Mouse (Mus musculus) right cerebral cortex, postnatal 10 days (tissue): ENCODE data around the gene Nuak1.
A peak's percentile ranks its signal among the peaks of the same experiment; 100 is the strongest.

ENCODE experiments used
- DNase-seq, 2 experiments: peaks; one replicate each; pipeline ENCODE4 v3.0.0; 2021; ENCODE audit warnings: low spot score in 2 of 2

Gene Nuak1

GRCm38 (mm10) chr10:84408965-84409660 lies 31.3 kb downstream of the Nuak1 start:
- DNase-seq = no peak

DNA sequence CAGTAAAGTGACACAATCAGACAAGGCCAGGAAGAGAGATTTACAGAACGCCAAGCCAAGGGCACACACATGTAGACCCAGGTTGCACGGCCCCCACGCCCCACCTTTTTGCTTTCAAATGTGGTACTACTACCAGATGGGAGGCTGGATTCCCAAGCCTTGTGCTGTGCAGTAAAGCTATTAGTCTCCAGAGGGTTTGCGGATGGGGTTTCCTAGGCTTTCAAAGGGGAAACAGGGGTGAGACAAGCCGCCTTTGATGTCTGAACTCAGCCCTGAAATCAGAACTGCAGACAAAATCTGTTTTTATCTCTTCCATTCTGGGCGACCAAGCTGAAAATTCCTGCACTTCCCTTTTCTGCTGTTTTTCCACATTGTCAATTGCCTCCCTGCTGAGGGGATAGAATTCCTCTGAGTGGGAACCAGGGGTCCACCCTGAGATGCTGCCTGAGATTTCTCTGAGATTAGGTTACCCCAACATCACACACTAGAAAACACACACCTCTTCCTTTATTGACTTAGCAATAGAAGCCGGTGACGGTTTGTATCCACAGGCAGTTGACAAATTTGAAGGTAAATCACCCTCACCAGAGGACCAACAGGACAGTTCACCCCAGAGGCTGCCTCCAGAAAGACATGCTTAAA lies 35.1 kb downstream of the Nuak1 start:
- DNase-seq = no peak

- DNase-seq = peak; percentile 65 to 80
These were observed 38.5 kb downstream of the Nuak1 start for GRCm38 (mm10) chr10:84401907-84402371.

DNA sequence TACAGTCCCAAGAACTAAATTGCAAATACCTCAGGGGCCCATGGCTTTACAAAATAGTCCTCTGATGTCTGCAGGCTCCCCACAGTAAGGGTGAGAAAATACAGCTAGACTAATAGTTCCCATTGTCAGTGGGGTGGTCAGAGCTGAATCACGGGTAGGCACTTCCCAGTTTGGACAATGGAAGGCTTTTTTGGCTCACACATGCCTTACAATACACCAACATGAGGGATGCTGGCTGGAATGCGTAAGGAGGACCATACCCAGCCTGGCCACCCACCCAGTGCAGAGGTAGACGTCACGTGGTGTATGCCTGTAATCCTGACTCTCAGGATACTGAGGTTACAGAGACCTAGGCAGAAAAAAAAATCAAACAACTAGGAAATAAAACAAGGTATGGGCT lies 39.2 kb downstream of the Nuak1 start:
- DNase-seq = peak in 1 of 2 experiments; percentile 46

DNA sequence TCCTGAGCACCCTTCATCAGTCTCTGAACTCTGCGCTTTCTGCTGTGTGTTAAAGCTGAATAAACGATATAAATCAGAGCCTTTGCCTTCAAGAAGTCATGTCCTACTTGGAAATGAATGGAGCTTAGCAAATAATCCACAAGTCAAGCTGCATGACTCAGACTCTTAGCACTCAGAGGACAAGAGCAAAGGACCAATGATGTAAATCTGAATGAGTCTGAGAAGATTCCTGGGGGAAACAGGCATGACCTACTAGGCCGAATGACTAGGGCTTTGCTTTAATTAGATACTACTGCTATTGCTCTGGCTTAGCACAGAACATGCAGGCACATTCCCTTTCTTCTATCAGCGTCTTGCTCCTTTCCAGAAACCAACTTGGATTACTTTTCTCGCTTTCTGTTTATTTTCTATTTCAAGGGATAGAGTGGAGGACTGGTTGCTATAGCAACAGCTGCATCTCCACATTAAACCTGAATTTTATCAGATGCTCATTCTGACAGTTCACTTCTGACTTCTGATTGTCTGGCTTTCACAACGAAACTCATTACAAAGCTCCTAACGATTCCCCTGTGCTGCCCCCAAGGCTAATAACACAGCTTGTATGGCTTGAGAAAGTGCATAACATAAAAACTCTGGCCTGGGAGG lies 40.2 kb downstream of the Nuak1 start:
- peak in 1 of 2 experiments; percentile 38 for DNase-seq

GRCm38 (mm10) chr10:84397276-84397675 lies 43.1 kb downstream of the Nuak1 start:
- no peak for DNase-seq

- no peak for DNase-seq
These were observed 44.3 kb downstream of the Nuak1 start for GRCm38 (mm10) chr10:84395885-84396659.

DNA sequence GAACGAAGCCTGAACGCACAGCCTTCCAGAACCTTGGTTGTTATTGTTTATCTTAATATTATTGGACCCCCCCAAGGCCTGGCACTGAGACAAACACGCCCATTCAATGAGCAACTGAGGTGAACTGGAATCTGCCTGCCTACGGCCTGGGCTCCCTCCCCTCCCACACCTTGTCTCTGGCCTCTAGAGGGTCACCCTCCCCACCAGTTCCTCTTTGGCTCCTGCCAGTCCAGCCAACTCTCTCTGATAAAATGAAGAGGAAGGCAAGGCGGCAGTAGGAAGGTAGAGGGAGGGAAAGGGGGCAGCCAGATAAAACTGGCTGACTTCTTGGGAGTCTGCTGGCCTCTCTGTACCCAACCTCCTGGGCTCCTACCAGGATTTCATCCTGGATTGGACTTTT lies 45.1 kb downstream of the Nuak1 start:
- no peak for DNase-seq

- DNase-seq = no peak
These were observed 46.5 kb downstream of the Nuak1 start for GRCm38 (mm10) chr10:84393881-84394280.

- DNase-seq = no peak
These were observed 47.0 kb downstream of the Nuak1 start for GRCm38 (mm10) chr10:84393405-84393804.

DNA sequence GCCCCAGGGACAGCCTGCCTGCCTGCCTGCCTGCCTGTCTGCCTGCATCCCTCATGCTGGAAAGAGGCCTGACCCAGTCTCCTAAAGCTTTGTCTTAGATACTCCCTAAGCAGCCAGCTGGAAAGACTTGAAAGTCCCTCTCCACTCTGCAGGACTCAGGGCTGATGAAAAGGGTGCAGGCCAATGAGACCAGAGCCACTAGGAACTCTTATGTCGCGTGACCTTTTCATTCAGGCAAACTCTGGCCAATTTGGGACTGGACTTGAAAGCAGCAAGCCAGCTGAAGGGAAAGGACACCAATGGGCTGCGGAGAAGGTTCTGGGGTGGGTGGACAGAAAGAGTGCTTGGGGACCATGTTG lies 47.7 kb downstream of the Nuak1 start:
- peak; percentile 59 to 80 for DNase-seq

GRCm38 (mm10) chr10:84392027-84392722 lies 48.2 kb downstream of the Nuak1 start:
- peak; percentile 78 to 81 for DNase-seq

DNA sequence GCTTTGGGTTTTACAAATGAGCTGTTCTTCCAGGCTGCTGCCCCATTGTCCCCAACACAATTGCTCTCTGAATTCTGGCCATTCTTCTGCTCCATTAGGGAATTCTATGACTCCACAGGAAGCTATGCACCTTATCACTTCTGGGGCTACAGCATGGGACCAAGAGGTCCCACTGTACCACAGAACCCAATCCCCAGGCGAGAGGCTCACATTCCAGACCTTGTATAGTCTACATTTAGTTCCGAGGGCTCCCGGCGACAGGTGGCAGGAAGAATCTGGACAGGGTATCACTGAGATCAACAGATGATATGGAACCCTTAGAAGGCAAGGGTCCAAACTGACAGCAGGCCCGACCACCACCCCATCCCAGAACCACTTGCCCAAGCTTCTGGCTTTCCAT lies 50.7 kb downstream of the Nuak1 start:
- DNase-seq = no peak

DNA sequence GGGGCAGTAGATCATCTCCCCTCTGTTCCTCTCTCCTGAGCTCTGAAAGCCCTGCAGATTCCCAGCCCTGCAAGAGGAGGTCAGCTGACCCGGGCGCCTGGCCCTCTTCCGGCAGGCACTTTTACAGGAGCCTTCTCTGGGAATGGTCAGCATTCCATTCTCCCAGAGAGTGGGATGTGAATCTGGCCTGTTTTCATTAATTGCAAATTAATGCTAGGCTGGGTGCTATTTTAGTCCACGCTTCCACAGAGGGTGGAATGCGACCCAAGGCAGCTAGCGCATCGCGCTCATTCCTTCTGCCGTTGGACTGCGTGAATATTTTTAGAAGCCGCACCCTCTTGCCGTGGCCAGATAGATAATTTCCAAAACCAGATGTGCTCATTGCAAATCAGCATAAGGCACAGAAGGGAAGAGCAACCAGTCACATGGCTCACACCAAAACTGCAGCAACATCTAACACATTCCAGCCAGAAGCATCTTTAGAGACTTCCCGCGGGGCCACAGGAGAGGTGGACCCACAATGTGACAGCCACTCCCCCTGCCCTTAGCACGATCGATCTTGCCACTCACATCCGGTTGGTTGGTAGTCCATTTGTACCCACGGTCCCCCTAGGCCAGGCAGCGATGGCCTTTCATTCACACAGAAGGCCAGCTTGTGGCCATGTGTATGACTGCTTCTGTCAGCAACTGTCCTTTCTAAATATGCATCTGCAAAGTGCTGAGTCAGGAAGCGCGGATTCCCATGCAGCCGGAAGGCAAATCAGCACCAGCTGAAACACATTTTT lies 51.8 kb downstream of the Nuak1 start:
- peak in 1 of 2 experiments; percentile 67 for DNase-seq

- peak; percentile 65 to 80 for DNase-seq
These were observed 53.1 kb downstream of the Nuak1 start for GRCm38 (mm10) chr10:84387338-84387737.

DNA sequence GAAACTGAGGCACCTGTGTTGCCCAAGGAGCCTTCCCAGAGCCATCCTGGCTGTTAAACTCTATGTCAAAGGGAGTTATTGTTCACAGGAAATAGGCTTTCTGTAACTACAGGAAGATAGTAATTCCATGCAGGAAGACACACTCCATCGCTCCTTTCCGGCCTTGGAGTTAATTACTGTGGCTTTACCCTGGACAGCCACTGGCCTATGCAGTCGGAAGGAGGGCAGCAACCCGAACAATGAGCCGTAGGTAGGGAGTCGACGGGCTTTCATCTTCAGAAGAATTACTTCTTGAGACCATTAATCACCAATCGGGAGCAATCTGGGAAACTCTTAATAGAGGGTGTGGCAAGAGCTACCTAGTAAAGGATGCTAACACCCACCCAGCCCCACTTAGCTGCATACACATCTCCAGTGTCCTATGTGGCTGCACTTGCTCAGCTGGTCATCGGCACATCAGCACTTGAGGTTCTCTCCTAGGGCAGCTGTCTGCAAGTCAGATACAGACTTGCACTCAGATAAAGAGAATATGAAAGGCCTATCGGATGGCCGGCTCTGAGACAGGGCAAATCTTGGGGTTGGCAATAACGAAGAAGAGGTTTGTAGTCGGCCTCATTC lies 53.7 kb downstream of the Nuak1 start:
- DNase-seq = peak; percentile 16 to 29

GRCm38 (mm10) chr10:84386214-84386613 lies 54.2 kb downstream of the Nuak1 start:
- peak; percentile 23 to 30 for DNase-seq

GRCm38 (mm10) chr10:84384761-84385160 lies 55.6 kb downstream of the Nuak1 start:
- peak; percentile 20 to 21 for DNase-seq

DNA sequence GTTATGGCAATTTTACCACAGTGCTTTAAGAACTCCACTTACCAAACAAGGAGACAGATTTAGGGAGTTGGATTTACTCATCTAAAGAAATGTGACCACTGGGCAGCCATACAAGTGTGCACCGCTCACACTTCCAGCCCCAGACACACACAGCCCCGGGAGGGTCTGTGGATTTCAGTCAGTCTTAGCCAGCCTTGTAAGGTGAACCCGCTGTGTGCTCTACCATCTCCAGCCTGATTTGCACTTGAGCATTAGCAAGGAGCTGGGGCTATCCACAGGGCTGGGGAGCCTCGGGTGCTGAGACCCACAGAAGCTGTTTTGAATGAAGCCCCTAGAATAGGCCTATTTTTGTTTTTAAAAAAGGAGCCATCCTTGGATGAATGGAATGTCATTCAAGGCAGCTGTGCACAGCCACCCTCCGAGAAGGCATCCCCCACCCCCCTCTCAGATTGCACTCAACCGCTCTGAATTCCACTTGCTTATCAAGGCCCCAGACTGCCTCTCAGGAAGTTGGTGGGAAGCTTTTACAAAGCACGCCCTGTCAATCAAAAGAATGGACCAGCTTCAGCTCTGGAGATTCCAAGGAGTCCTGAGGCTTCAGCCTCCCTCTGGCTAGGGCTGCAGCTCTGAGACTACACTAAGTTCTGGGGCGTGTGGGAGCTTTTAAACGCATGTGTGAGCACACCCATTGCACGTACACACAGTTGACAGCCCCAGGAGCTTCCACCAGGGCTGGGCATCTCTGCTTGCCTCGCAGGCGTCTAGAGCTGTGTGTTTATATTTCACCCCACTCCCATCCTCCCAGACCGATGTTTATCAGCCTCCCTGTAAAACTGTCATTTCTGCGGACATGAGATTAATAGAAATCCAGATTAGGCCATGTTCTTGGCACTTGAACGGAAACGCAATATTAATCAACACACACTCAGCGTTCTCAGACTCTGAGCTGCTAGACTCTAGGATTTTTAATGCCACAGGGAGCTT lies 57.2 kb downstream of the Nuak1 start:
- DNase-seq = peak; percentile 34 to 36
